Comparison of ENCODE assay signal across 1 mouse cellular context in genomic region chr1:191989994-191990393, GRCm38 (mm10).
TF ChIP-seq lines count a peak whose summit lies in the region.

No protein-coding gene starts in this region.

TF ChIP-seq in CH12.LX, 34 proteins besides CTCF, POLR2A, EP300 and RAD21 (continued from another document):
- TF ChIP-seq MAFK (IDR thresholded peaks at IDR 0.05; ENCODE audit: insufficient replicate concordance, low read length) (no peak), RCOR1 (conservative IDR thresholded peaks at IDR 0.05; ENCODE audit: low read depth, low read length) (no peak), USF2 (conservative IDR thresholded peaks at IDR 0.05; ENCODE audit: low read depth, low read length) (no peak), SIN3A (IDR thresholded peaks at IDR 0.05; ENCODE audit: low read length) (peak; percentile 79), GABPA (IDR thresholded peaks at IDR 0.05; ENCODE audit: insufficient replicate concordance, low read depth, low read length) (no peak), ZMIZ1 (IDR thresholded peaks at IDR 0.05; ENCODE audit: low read depth, low read length) (peak; percentile 90; the same call in 1 of the 2 replicates), IRF4 (IDR thresholded peaks at IDR 0.05; ENCODE audit: low read depth, low read length) (no peak), JUND (conservative IDR thresholded peaks at IDR 0.05; ENCODE audit: low read depth, low read length) (no peak), POLR2AphosphoS2 (IDR thresholded peaks at IDR 0.05; ENCODE audit: low read depth, low read length) (peak; percentile 66; the same call in 1 of the 2 replicates), CHD1 (IDR thresholded peaks at IDR 0.05; ENCODE audit: low read depth, low read length) (no peak), MAZ (IDR thresholded peaks at IDR 0.05; ENCODE audit: low read depth, low read length) (peak; percentile 87), NELFE (IDR thresholded peaks at IDR 0.05; ENCODE audit: low read depth, low read length) (peak; percentile 87), HCFC1 (IDR thresholded peaks at IDR 0.05; ENCODE audit: low read depth, low read length) (peak; percentile 75), ZC3H11A (IDR thresholded peaks at IDR 0.05; ENCODE audit: low read depth, low read length) (no peak), ZNF384 (IDR thresholded peaks at IDR 0.05; ENCODE audit: low read depth, low read length) (no peak), ETS1 (conservative IDR thresholded peaks at IDR 0.05; ENCODE audit: low read depth, low read length) (peak; percentile 26; the same call in 1 of the 2 replicates), USF1 (IDR thresholded peaks at IDR 0.05; ENCODE audit: low read depth, low read length) (no peak), MEF2A (IDR thresholded peaks at IDR 0.05; ENCODE audit: borderline replicate concordance, low read depth, low read length) (peak; percentile 65; the same call in 1 of the 2 replicates), TBP (conservative IDR thresholded peaks at IDR 0.05; ENCODE audit: low read depth, low read length) (peak; percentile 70; the same call in 1 of the 2 replicates), ZKSCAN1 (IDR thresholded peaks at IDR 0.05; ENCODE audit: borderline replicate concordance, low read depth, low read length) (no peak), JUN (IDR thresholded peaks at IDR 0.05; ENCODE audit: insufficient read depth, low read depth, low read length) (no peak), PAX5 (IDR thresholded peaks at IDR 0.05; ENCODE audit: low read length) (no peak), E2F4 (IDR thresholded peaks at IDR 0.05; ENCODE audit: insufficient replicate concordance, low read depth, low read length) (no peak), CHD2 (IDR thresholded peaks at IDR 0.05; ENCODE audit: low read length) (peak; percentile 55), KAT2A (IDR thresholded peaks at IDR 0.05; ENCODE audit: insufficient replicate concordance, low read length) (peak; percentile 75; the same call in 1 of the 2 replicates)
